Mouse (Mus musculus) heart, postnatal 0 days (tissue): Measurements from ENCODE around the gene Gnb4.

Experiments used
- CTCF ChIP-seq: IDR thresholded peaks from 2 replicates; pipeline ENCODE4 v1.5.1; 2016; ENCODE audit warnings: antibody characterized with exemption, control low read depth, low read depth
- EP300 ChIP-seq: IDR thresholded peaks from 2 replicates; pipeline ENCODE4 v1.6.1; 2016; ENCODE audit warnings: antibody characterized with exemption, low read depth

DNA sequence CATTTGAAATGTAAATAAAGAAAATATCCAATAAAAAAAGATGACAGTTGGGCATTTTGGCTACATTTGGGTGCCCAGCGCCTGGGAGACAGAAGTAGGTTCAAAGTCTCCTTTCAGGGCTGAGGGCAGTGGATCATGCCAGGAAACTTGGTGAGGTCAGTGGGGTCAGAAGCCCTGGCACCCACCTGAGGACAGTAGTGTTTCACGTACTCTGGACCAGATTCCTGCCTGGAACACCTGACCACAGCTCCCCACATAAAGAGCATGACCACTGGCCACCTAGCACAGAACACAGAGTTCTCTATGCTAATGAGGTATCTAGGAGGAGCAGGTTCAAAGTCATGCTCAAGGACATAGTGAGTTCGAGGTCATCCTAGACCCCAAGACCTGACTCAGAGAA, 41.2 kb downstream of the Gnb4 start:
- TF ChIP-seq CTCF (no peak), EP300 (no peak)
